Comparison of ENCODE assay signal across 9 mouse cellular contexts in genomic region chr4:118645234-118645633, GRCm38 (mm10). TPM values are rescaled to one million over a fixed set of nuclear protein-coding genes. Genes with fewer than 3 reads are reported as not detected.
DNase-seq lines count a peak whose midpoint lies in the region.
"Had no signal": no experiment of that assay in that cellular context is flagged by ENCODE, and none has a peak within 500 bp of the region (broad histone marks: within the 10 kb centered on the region; RNA-seq: fewer than 3 reads in every experiment).

No protein-coding gene starts in this region.

- H3K4me3 ChIP-seq in embryonic facial prominence, embryonic 10.5 days = no peak overlapping the region
- H3K4me3 ChIP-seq: lung, embryonic 15.5 days had no signal

- peak; percentile 42 for DNase-seq in gastrocnemius, postnatal 10 days
- DNase-seq in gastrocnemius, postnatal 36 days = no peak
- DNase-seq in A20 (ENCODE audit: low read depth, low spot score) = peak; percentile 65
- peak; percentile 60 for DNase-seq in adipocyte (ENCODE audit: low spot score)
- peak; percentile 72 for DNase-seq in embryonic facial prominence, embryonic 10.5 days (ENCODE audit: low spot score)
- DNase-seq in kidney, postnatal 4 days = peak; percentile 69 to 70
- peak; percentile 53 for DNase-seq in lung, postnatal 36 days
- DNase-seq in thymus, postnatal 25 days = peak; percentile 55

- no peaks in the 10 kb centered on the region for H3K27me3 ChIP-seq in embryonic facial prominence, embryonic 10.5 days (replicated peaks; ENCODE audit: low read depth, poor library complexity, severe bottlenecking)
- H3K27me3 ChIP-seq: lung, embryonic 15.5 days had no signal

- no peaks in the 10 kb centered on the region for H3K36me3 ChIP-seq in embryonic facial prominence, embryonic 10.5 days (replicated peaks)
- H3K36me3 ChIP-seq: lung, embryonic 15.5 days had no signal

- no peak overlapping the region for H3K27ac ChIP-seq in embryonic facial prominence, embryonic 10.5 days (replicated peaks)
- H3K27ac ChIP-seq: lung, embryonic 15.5 days had no signal

- WGBS in embryonic facial prominence, embryonic 10.5 days = 12% methylated on average over 2 of the region's 2 CpGs

- intact Hi-C loops in gastrocnemius, postnatal 36 days (cut with DNase I) = no loop called here

- H3K4me1 ChIP-seq in embryonic facial prominence, embryonic 10.5 days = peaks cover 8% of the 10 kb centered on the region; the same call in 1 of the 2 replicates
- H3K4me1 ChIP-seq: lung, embryonic 15.5 days had no signal

- no peaks in the 10 kb centered on the region for H3K9me3 ChIP-seq in embryonic facial prominence, embryonic 10.5 days
- H3K9me3 ChIP-seq: lung, embryonic 15.5 days had no signal

RNA-seq across cellular contexts. Expression of gene Olfr62, which starts 13.5 kb away (rescaled TPM):
- not detected for total RNA-seq in gastrocnemius, postnatal 10 days (2021)
- not detected for total RNA-seq in gastrocnemius, postnatal 36 days (2021)
- polyA plus RNA-seq in embryonic facial prominence, embryonic 10.5 days (2016; fragmentation: Nextera tagmentation; extraction: Ambion mirVana) = not detected in 2 replicates
- polyA plus RNA-seq: lung, embryonic 15.5 days had no signal

RNA-seq across cellular contexts. Expression of gene Ebna1bp2, which starts 24.6 kb away (rescaled TPM):
- 10 to 100 TPM; 43.3 to 47.1 TPM for total RNA-seq in gastrocnemius, postnatal 10 days (2021)
- total RNA-seq in gastrocnemius, postnatal 36 days (2021) = 10 to 100 TPM; 21.7 to 28.9 TPM
- polyA plus RNA-seq in embryonic facial prominence, embryonic 10.5 days (2016; fragmentation: Nextera tagmentation; extraction: Ambion mirVana) = 191 and 209 TPM in 2 replicates

RNA-seq across cellular contexts. Expression of gene Cfap57, which starts 24.7 kb away (rescaled TPM):
- not detected for total RNA-seq in gastrocnemius, postnatal 10 days (2021)
- not detected for total RNA-seq in gastrocnemius, postnatal 36 days (2021)
- 0.39 and 0.49 TPM in 2 replicates for polyA plus RNA-seq in embryonic facial prominence, embryonic 10.5 days (2016; fragmentation: Nextera tagmentation; extraction: Ambion mirVana)

RNA-seq across cellular contexts. Expression of gene Olfr1342, which starts 47.3 kb away (rescaled TPM):
- not detected for total RNA-seq in gastrocnemius, postnatal 10 days (2021)
- total RNA-seq in gastrocnemius, postnatal 36 days (2021) = not detected
- polyA plus RNA-seq in embryonic facial prominence, embryonic 10.5 days (2016; fragmentation: Nextera tagmentation; extraction: Ambion mirVana) = 0.06 TPM in 1 of 2 replicates, not detected in the other

RNA-seq across cellular contexts. Expression of gene Olfr1341, which starts 58.1 kb away (rescaled TPM):
- not detected for total RNA-seq in gastrocnemius, postnatal 10 days (2021)
- total RNA-seq in gastrocnemius, postnatal 36 days (2021) = not detected
- polyA plus RNA-seq in embryonic facial prominence, embryonic 10.5 days (2016; fragmentation: Nextera tagmentation; extraction: Ambion mirVana) = 0.04 TPM in 1 of 2 replicates, not detected in the other
- polyA plus RNA-seq: lung, embryonic 15.5 days had no signal

Comparison
In these comparisons a context has a peak if more than half of its experiments do, and no peak if none do; other contexts are left out.
1. DNase-seq: peak in gastrocnemius, postnatal 10 days (single experiment), A20 (single experiment), adipocyte (single experiment), embryonic facial prominence, embryonic 10.5 days (single experiment), kidney, postnatal 4 days (2 of 2), lung, postnatal 36 days (single experiment) and thymus, postnatal 25 days (single experiment); none in gastrocnemius, postnatal 36 days (0 of 2).